Mouse (Mus musculus): Measurements from ENCODE around the gene Atp1b3. TPM values are rescaled to one million over a fixed set of nuclear protein-coding genes. Genes with fewer than 3 reads are reported as not detected.
"Not testable (repeated sequence)": the region's sequence is repeated elsewhere in the genome, so short reads cannot be mapped to it uniquely, and the experiment has no call there.

Gene Atp1b3
- polyA plus RNA-seq, 1 experiment from 2014 or later: 172 TPM

DNA sequence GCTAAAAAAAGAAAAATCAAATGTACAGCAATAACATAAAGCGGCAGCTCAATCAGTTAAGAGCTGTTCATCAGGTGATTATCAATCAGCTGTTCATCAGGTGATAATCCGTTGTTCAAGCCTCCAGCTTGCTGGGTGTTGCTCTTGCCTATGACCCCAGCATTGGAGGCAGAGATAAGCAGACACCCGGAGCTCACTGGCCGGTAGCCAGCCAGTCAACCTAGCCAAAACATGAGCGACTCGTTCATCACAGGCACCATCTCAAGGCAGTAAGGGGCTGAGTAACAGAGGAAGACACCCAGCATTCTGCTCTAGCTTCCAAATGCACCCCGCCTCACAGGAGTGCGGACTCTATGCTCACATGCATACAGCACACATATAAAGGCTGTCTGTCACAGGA lies 10.4 kb downstream of the Atp1b3 start:
- H3K4me1 ChIP-seq: peaks cover 5% of the 10 kb centered on the region; the same call in 1 of the 2 replicates
- no peaks in the 10 kb centered on the region for H3K27me3 ChIP-seq
- WGBS: 64% methylated on average over 8 of the region's 8 CpGs
- no peak overlapping the region for H3K4me3 ChIP-seq (replicated peaks)
- H3K9me3 ChIP-seq (replicated peaks): no peaks in the 10 kb centered on the region
- H3K27ac ChIP-seq: no peak overlapping the region
- no peak overlapping the region for H3K9ac ChIP-seq
- no peak overlapping the region for H3K4me2 ChIP-seq
- peaks cover 5% of the 10 kb centered on the region for H3K36me3 ChIP-seq
- ATAC-seq (replicated peaks; ENCODE audit: low FRiP score): peak; percentile 25; the same call in 1 of the 2 replicates

DNA sequence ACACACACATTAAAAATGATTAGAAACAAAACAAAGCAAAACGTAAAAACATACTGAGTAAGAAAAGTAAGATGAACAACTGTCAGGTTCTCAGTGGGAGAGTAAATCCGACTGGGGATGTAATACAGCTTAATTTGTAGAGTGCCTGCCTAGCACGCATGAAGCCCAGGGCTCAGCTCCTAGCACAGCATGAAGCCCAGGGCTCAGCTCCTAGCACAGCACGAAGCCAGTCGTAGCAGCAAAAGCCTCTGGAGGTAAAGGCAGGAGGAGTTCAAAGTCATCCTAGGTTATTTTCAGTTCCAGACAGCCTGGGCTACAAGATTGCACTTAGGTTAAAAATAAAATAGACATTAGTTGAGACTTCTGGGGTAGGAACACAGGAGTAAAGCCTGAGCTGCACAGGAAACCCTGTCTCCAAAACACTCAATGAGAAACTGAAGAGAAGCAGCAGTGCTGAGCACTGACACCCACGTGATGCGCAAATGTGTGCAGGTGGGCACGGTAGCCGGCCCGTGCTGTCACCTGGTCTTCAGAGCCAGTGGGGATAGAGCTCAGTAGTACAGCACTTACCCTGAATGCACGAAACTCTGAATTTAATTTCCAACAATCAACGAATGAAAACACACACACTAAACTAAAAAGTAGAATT lies 11.0 kb downstream of the Atp1b3 start:
- H3K4me2 ChIP-seq: no peak overlapping the region
- H3K9me3 ChIP-seq (replicated peaks): no peaks in the 10 kb centered on the region
- no peak overlapping the region for H3K27ac ChIP-seq
- no peak overlapping the region for H3K4me3 ChIP-seq (replicated peaks)
- no peak overlapping the region for H3K9ac ChIP-seq
- WGBS: 86% methylated on average over 12 of the region's 12 CpGs
- H3K4me1 ChIP-seq: peaks cover 5% of the 10 kb centered on the region; the same call in 1 of the 2 replicates
- H3K36me3 ChIP-seq: peaks cover 5% of the 10 kb centered on the region
- ATAC-seq (replicated peaks; ENCODE audit: low FRiP score): no peak
- no peaks in the 10 kb centered on the region for H3K27me3 ChIP-seq

DNA sequence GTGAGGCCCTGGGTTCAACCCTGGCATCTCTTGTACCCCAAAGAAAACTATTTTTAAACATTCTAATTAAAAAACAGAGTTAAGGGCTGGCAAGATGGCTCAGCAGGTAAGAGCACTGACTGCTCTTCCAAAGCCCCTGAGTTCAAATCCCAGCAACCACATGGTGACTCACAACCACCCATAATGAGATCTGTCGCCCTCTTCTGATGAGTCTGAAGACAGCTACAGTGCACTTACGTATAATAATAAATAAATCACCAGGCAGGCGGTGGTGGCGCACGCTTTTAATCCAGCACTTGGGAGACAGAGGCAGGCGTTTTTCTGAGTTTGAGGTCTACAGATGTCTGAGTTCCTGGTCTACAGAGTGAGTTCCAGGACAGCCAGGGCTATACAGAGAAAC lies 12.5 kb downstream of the Atp1b3 start:
- not testable (repeated sequence) for H3K36me3 ChIP-seq
- 84% methylated on average over 6 of the region's 6 CpGs for WGBS

DNA sequence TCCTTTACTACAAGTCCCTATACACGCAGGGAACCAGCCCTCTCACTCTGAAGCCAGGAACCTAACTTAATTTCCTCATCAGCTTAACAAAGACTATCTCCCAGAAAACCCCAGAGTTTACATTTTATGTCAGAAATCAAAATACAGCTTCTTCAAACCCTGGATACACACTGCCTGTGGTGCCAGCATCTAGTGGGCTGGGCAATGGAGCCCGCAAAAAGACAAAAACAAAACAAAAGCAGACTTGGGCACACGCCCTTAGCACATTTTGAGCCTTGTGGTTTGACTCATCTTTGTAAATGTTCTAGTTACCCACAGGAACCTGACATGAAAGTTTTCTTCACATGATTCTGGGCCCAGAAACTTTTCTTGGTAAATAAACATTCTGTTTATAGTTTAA lies 13.8 kb downstream of the Atp1b3 start:
- Histone ChIP-seq H3K9me3 (replicated peaks) (no peaks in the 10 kb centered on the region), H3K36me3 (peaks cover 8% of the 10 kb centered on the region), H3K4me2 (no peak overlapping the region), H3K27me3 (no peaks in the 10 kb centered on the region), H3K4me1 (peaks cover 5% of the 10 kb centered on the region; the same call in 1 of the 2 replicates), H3K27ac (no peak overlapping the region), H3K4me3 (replicated peaks) (no peak overlapping the region), H3K9ac (no peak overlapping the region)
- ATAC-seq (replicated peaks; ENCODE audit: low FRiP score): no peak
- WGBS: 62% methylated on average over 3 of the region's 3 CpGs

More for the DNA sequence above, 12.5 kb downstream of the Atp1b3 start:
- ATAC-seq (replicated peaks; ENCODE audit: low FRiP score); H3K27ac ChIP-seq; H3K4me3 ChIP-seq (replicated peaks); H3K9me3 ChIP-seq (replicated peaks); H3K27me3 ChIP-seq; H3K4me1 ChIP-seq; H3K9ac ChIP-seq; H3K4me2 ChIP-seq: not testable (repeated sequence)

DNA sequence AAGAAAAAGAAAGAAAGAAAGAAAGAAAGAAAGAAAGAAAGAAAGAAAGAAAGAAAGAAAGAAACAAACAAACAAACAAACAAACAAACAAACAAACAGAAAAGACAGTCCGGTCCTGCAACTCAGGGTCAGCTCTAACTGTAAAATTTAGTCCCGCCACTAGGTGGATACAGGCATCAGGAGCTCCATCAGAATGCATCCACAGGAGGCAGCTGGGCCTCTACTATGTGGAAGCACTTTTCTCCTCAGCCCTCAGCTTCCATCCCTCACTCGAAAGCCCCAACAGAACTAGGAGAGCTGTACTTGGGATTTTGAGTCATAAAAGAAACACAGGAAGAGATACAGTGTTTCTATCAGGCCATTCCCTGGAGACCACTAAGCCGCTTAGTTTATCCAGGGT lies 14.2 kb downstream of the Atp1b3 start:
- WGBS: 36% methylated on average over 4 of the region's 4 CpGs
- ATAC-seq (replicated peaks; ENCODE audit: low FRiP score): no peak

DNA sequence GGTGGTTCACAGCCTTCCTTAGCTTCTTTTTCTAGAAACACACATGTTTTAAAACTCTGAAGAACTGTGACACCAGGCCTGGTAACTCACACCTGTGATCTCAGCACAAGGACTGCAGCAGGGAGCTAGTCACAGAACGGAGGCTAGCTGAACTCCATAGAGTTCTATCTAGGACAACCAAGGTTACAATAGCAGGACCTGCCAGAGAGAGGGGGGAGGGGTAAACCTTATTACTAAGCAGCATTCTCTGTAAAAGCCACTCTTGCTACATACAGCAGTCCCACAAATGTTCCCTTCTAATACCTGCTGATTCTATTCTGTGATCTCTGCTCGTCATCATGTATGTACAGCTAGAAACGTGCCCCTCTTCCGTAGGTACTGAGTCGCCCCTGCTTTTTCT lies 15.4 kb downstream of the Atp1b3 start:
- Histone ChIP-seq H3K9me3 (replicated peaks) (no peaks in the 10 kb centered on the region), H3K27ac (no peak overlapping the region), H3K27me3 (no peaks in the 10 kb centered on the region), H3K4me1 (peaks cover 2% of the 10 kb centered on the region; the same call in 1 of the 2 replicates), H3K4me2 (no peak overlapping the region), H3K4me3 (replicated peaks) (no peak overlapping the region), H3K9ac (no peak overlapping the region), H3K36me3 (peaks cover 18% of the 10 kb centered on the region)
- ATAC-seq (replicated peaks; ENCODE audit: low FRiP score): no peak
- whole genome bisulfite sequencing: 91% methylated on average over 5 of the region's 5 CpGs

More for the DNA sequence above, 14.2 kb downstream of the Atp1b3 start:
- H3K36me3 ChIP-seq: peaks cover 12% of the 10 kb centered on the region
- H3K4me3 ChIP-seq (replicated peaks): no peak overlapping the region
- H3K4me2 ChIP-seq: no peak overlapping the region
- H3K9me3 ChIP-seq (replicated peaks): no peaks in the 10 kb centered on the region
- H3K4me1 ChIP-seq: peaks cover 5% of the 10 kb centered on the region; the same call in 1 of the 2 replicates
- H3K27me3 ChIP-seq: no peaks in the 10 kb centered on the region
- no peak overlapping the region for H3K27ac ChIP-seq
- H3K9ac ChIP-seq: no peak overlapping the region

DNA sequence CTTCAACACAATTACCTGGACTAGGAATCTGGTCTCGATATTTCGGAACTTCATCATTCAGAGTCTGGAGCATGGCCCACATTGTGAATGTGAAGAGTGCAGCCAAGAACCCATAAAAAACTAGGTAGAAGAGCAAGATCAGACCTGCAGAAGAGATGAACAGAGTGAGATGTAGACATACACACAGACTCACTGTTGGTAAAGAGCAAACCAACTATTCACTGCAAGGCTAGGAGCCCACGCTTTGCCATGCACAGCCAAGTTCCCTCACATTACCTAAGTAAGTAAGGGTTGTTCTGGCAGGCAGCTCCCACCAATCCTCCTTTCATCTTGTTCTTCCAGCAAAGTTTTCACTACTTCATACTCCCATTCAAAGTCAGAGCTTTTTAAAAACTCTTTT lies 18.5 kb downstream of the Atp1b3 start:
- H3K4me1 ChIP-seq: no peaks in the 10 kb centered on the region
- H3K36me3 ChIP-seq: peaks cover 39% of the 10 kb centered on the region
- H3K27ac ChIP-seq: no peak overlapping the region
- H3K9ac ChIP-seq: no peak overlapping the region
- ATAC-seq (replicated peaks; ENCODE audit: low FRiP score): no peak
- no peak overlapping the region for H3K4me3 ChIP-seq (replicated peaks)
- H3K9me3 ChIP-seq (replicated peaks): no peaks in the 10 kb centered on the region
- H3K4me2 ChIP-seq: no peak overlapping the region
- H3K27me3 ChIP-seq: no peaks in the 10 kb centered on the region
- 98% methylated on average over 3 of the region's 3 CpGs for WGBS

DNA sequence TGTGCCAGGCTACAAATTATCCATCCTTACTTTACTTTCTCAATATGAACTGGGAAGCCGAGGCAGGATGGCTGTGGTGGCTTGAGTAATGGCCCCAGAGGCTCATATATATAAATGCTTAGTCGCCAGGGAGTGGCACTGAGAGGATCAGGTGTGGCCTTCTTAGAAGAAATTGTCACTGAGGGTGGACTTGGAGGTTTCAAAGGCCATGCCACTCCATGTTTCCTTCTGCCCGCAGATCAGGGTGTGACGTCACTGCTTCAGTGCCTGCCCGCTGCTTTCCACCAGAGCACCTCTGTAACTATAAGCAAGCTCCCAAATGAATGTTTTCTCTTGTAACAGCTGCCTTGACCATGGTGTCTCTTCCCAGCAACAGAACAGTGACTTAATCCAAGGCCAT lies 33.1 kb downstream of the Atp1b3 start:
- Histone ChIP-seq H3K27me3 (no peaks in the 10 kb centered on the region), H3K4me1 (peaks cover 4% of the 10 kb centered on the region; the same call in 1 of the 2 replicates), H3K27ac (no peak overlapping the region), H3K9me3 (replicated peaks) (no peaks in the 10 kb centered on the region), H3K36me3 (peaks cover 44% of the 10 kb centered on the region), H3K4me3 (replicated peaks) (no peak overlapping the region), H3K9ac (no peak overlapping the region), H3K4me2 (no peak overlapping the region)
- no peak for ATAC-seq (replicated peaks; ENCODE audit: low FRiP score)
- 88% methylated on average over 5 of the region's 5 CpGs for WGBS

DNA sequence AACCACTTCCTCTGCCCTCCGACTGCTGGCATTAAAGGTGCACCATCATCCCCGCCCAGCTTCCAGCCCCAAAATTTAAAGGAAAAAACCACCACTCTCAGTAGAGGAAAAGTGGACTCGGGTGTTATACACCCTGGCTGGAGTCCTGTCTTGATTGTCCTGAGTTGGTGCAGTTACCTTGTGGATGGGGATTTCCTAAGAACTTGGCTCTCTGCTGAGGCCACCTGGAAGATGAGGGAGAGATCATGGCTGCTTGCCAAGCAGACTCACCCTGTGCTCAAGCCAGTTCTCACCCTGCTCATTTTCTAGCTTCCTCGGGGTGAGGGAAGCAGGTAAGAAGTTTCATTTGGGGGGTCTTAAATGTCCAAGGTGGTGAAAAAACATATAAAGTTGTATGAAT lies 36.0 kb downstream of the Atp1b3 start:
- 90% methylated on average over 4 of the region's 4 CpGs for WGBS
- H3K9ac ChIP-seq: no peak overlapping the region
- no peak overlapping the region for H3K27ac ChIP-seq
- H3K4me3 ChIP-seq (replicated peaks): no peak overlapping the region
- no peak for ATAC-seq (replicated peaks; ENCODE audit: low FRiP score)
- H3K4me2 ChIP-seq: no peak overlapping the region
- peaks cover 17% of the 10 kb centered on the region for H3K36me3 ChIP-seq
- peaks cover 12% of the 10 kb centered on the region for H3K4me1 ChIP-seq
- no peaks in the 10 kb centered on the region for H3K9me3 ChIP-seq (replicated peaks)
- H3K27me3 ChIP-seq: no peaks in the 10 kb centered on the region

DNA sequence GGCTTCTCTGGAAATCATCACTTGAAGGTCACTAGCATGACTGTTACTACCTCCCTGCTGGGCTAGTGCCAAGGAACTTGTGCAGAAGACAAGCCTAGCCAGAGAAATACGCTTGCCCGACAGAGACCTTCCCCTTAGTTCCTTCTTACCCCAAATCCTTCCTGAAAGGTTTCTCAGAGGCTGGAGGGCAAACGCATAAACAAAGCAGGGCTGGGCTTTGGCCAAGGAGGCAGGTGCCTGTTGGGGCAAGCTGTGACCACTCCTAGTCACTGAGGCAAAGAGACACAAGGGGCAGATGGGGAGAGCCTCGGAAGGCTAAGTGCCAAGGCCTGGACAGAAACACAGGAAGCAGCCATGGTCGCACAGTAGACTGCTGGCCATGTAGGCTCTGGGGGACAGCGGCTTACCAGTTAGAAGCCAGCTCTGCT lies 37.7 kb downstream of the Atp1b3 start:
- 75% methylated on average over 6 of the region's 6 CpGs for WGBS
- Histone ChIP-seq H3K4me2 (no peak overlapping the region), H3K27ac (no peak overlapping the region), H3K9me3 (replicated peaks) (no peaks in the 10 kb centered on the region), H3K4me3 (replicated peaks) (no peak overlapping the region), H3K36me3 (peaks cover 8% of the 10 kb centered on the region; the same call in 1 of the 2 replicates), H3K9ac (no peak overlapping the region), H3K27me3 (no peaks in the 10 kb centered on the region), H3K4me1 (peaks cover 12% of the 10 kb centered on the region)
- ATAC-seq (replicated peaks; ENCODE audit: low FRiP score): no peak

DNA sequence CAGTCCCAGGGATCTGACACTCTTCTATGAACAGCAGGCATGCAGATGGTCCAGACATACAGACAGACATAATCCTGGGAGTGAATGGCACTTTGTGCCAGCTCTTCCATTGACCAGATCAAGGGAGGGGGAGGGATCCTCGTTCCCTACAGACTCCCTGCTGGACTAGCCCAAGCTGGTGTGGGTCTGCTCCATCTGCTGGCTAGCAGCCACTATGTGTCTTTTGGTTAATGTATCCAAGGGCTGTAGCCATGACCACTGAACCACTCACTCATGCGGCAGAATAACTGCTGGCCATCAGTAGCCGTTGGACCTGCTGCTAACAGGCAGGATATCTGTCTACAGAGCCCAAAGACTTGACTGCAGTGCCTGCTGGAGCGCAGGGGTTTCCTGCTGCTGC lies 39.7 kb downstream of the Atp1b3 start:
- Histone ChIP-seq H3K4me3 (replicated peaks) (no peak overlapping the region), H3K4me2 (no peak overlapping the region), H3K9ac (no peak overlapping the region), H3K27ac (no peak overlapping the region), H3K36me3 (peaks cover 8% of the 10 kb centered on the region; the same call in 1 of the 2 replicates), H3K4me1 (peaks cover 12% of the 10 kb centered on the region), H3K27me3 (no peaks in the 10 kb centered on the region), H3K9me3 (replicated peaks) (no peaks in the 10 kb centered on the region)
- WGBS: 55% methylated on average over 4 of the region's 4 CpGs
- ATAC-seq (replicated peaks; ENCODE audit: low FRiP score): 0 out of 2 replicates have a peak, but pooled peaks have one; percentile 29

DNA sequence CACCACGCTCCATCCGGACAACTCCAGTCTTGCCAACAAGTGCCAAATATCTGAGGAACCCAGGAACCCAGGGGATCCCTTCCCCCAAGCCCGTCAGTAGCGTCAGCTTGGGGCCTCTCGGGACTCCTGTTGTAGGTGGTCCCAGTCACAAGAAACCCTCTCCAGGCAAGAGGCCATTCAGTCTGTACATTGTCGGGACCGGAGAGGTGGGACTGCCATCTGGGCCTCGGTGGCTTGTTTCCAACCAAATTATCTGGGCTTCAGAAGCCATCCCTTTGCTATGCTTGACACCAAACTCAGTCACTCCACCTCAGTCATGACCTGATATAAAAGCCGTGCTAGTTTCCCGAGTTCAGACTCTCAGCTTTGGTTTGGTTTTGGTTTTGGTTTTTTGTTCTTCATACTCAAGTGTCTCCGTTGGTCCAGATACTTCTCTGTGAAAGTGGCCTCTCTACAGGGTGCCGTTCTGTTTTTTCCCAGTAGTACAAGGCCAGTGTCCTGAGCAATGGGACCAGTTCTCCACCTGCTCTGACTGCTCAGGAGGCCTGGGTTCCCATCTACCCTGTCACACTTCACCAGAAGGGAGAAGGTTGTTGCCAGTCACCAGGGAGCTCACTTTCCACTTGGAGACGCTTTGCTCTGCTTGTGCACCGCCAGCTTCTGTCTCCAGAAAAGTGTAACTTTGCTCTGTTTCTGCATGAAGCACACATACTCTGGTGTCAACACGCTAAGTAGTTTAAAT lies 41.7 kb downstream of the Atp1b3 start:
- no peak overlapping the region for H3K9ac ChIP-seq
- H3K9me3 ChIP-seq (replicated peaks): no peaks in the 10 kb centered on the region
- no peak for ATAC-seq (replicated peaks; ENCODE audit: low FRiP score)
- H3K27ac ChIP-seq: no peak overlapping the region
- peaks cover 24% of the 10 kb centered on the region for H3K36me3 ChIP-seq
- 92% methylated on average over 15 of the region's 15 CpGs for WGBS
- no peaks in the 10 kb centered on the region for H3K27me3 ChIP-seq
- no peak overlapping the region for H3K4me3 ChIP-seq (replicated peaks)
- H3K4me2 ChIP-seq: no peak overlapping the region
- peaks cover 12% of the 10 kb centered on the region for H3K4me1 ChIP-seq
